Mouse (Mus musculus): ENCODE measurements at regions not wholly inside any gene's neighbourhood (a gene's known extent, or its start where the extent isn't known, plus 50 kb on each side); places are given as distances from the start of the nearest gene placed in this dataset.

DNA sequence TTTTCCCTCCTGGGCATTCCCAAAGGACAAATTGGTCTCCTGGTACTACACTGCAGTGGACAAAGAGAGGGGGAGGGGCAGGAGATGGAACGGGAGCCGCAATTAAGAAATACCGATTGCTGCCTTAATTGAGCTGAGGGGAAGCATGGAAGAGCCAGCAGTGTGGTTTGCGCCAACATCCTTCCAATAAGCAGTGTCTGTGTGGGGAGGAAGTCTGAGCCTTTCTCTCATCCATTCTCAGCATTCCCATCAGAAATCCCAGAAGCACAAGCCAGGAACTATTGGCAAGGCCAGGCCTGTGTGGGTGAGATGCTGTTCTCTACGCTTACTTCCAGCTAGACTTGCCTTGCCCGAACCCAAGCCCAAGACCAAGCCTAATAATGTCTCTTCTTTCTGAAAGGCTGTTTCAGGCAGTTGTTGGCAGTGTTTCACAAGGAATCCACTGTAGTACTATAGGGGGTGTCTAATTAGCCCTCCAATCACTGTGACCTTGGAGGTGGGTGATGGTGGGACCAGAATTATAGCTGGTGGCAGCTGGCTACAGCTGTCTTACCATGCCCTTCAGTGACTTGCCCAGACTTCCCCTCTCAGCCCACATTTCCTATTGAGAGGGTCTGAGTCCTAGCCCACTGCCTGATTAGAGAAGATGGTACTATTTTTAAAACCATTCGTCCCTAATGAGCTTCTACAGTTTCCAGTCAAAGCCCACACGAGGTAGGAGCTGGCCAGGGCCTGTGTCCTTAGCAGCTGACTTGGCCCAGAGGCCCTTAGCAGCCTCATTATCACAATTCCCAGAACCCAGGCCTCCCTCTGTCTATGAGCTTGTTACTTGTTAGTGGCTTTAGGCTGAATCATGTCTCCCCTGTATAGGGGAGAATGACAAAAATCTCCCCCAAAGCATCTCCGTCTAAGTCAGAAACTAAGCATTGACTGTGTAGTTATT, 115.1 kb upstream of the Bdnf start:
- intact Hi-C loops (cut with DNase I), result no loop called here
- DNase-seq (ENCODE audit: low spot score in 2 of 2), result peak in 1 of 2 experiments; percentile 41

DNA sequence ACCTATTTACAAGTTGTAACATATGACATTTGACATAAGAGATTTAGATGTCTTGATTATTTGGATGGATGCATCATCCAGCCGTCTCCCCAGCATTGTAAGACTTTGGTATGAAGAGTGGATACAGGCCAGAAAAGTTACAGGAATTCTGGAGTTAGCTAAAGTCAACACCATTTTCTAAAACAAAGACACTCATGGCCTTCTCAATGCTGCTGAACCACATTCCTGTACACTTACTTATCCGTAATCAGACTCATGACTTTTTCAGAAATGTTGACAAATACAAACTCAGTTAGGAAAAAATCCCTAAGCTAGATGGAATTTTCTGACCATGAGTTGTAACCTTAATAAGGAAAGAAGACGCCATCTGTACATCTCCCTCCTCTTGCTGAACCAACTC, 111.5 kb upstream of the Bdnf start:
- intact Hi-C loops (cut with DNase I), result no loop called here
- no peak for DNase-seq (ENCODE audit: low spot score in 2 of 2)

DNA sequence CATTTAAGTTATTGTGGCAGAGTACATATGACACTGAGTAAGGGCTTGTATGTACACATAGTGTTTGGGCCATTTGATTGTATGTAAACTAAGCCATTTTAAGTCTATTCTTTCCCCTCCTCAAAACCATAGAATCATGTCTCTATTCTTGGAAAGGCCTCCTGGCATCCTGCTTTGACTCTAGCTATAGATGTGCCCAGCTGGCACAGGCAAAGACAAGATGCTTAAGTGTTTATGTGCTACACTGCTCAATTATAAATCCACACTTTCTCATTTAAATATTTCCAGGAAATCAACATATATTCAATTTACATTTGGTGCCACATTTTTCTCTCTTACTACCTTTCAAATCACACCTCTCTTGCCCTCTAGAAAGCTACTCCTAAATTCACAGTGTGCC, 97.6 kb upstream of the Bdnf start:
- no peak for DNase-seq (ENCODE audit: low spot score in 2 of 2)
- intact Hi-C loops (cut with DNase I), result no loop called here

DNA sequence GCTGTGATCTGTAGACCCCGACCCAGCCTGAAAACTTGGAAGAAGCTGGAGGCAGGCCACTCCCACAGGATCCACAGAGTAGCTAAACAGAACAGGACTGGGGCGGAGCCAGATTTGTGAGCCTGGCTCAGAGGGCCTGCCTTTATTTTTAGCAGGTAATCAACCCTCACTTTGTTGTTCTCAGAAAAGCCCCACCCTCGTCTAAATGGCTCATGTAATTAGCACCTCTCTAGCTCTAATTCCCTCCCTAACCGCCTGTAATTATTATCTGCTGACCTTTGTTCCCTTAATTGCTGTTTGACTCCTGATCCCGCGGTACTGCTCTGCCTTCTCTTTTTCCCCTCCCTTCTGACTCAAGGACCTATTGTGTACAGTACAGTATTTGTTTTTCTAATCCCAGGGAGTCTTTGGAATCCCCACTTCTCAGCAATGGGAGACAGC, 95.6 kb upstream of the Bdnf start:
- no peak for DNase-seq (ENCODE audit: low spot score in 2 of 2)
- intact Hi-C loops (cut with DNase I), result no loop called here

DNA sequence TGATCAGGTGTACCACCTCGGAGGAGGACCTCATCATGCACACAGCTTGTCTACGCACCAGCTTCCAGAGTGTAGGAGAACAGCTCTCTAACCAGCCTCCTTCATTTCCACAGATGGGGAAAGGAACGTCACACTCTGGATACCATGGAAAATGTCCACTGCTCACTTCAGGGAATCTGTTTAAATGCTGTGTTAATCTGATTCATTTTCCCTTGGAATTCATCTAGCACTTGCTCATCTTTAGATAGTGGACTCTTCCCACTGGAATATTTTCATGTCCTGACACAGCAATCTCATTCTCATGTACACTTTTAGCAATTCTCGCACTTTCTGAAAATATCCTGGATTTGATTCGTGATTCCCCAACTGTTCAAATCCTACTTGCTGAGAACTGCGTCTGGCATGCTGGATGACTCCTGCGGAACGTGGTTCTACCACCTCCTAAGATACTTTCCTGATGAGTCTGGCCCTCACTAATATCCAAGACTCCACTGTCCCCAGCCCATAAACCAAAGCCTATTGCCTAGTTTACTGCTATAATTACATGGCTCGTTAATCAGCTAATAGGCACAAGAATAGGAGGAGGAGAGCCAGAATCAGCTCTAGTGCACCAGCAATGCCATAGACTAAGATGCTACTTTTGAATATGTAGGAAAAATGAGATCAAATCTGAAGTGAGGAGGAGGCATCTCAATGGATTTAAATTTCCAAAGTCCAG, 56.0 kb upstream of the Bdnf start:
- DNase-seq (ENCODE audit: low spot score in 2 of 2), result peak; percentile 12 to 92
- intact Hi-C loops (cut with DNase I), result loop anchor here (1.0 to 10.0 kb wide), 5 partner anchors 60 to 1584 kb away; no protein-coding TSS in a partner anchor

DNA sequence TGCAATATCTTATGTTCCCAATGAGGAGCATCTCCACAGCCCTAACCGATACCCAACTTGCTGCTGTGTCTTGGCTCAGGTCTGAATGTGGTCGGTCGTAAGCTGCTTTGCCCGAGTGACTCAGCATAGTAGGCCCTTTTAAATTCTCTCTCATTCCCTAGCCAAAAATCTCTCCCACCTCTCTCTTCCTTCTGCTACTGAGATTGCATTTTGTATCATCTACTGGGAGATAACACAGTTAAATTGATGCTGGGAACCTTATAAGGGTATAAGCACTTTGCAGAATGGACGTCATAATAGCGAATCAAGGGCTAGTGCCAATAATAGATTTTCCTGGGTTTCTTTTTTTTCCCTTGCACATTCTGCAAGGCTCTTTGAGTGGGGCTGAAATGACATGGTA, 54.8 kb upstream of the Bdnf start:
- peak; percentile 23 to 88 for DNase-seq (ENCODE audit: low spot score in 2 of 2)
- intact Hi-C loops (cut with DNase I), result loop anchor here (1.0 to 10.0 kb wide), 4 partner anchors 805 to 1585 kb away; no protein-coding TSS in a partner anchor

DNA sequence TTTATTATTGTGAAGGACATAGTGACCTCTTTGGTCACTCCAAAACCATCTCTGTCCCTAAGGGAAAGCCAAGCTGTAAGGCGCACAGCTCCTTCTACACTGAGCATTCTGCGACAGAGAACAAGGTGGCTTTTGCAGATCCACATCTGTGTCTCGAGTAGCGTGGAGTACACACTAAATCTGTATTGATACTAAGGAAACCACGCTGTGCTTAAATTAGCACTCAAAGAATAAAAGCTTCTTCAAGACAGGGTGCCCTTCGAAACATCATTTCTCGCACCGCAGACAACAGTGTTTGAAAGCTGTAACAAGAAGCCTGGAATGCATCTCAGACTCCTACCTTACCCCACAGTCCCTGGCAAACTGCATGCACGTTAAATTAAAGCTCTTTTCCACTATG, 52.9 kb upstream of the Bdnf start:
- intact Hi-C loops (cut with DNase I), result no loop called here
- DNase-seq (ENCODE audit: low spot score in 2 of 2), result no peak
